Mouse (Mus musculus) layer of hippocampus, adult 18-20 months (tissue): ENCODE measurements around the gene Cwc25. TPM values are rescaled to one million over a fixed set of nuclear protein-coding genes. Genes with fewer than 3 reads are reported as not detected.
A peak's percentile ranks its signal among the peaks of the same experiment; 100 is the strongest.

Experiments
- DNase-seq, 2 experiments: peaks; one replicate each; pipeline ENCODE4 v3.0.0; 2022; ENCODE audit warnings: low spot score in 2 of 2
- long read RNA-seq: library from polyadenylated mRNA; stranded (forward); transcript quantifications from one replicate; pipeline ENCODE4 v2.0.0, GENCODE M21; 2021
- total RNA-seq, 2 experiments: library from RNA; stranded (reverse); gene quantifications; 2 replicates each; pipeline ENCODE4 v1.2.3; 2021

The Cwc25 gene
- 10 to 100 TPM; 18.6 to 23.2 TPM for total RNA-seq
- long read RNA-seq, transcript Cwc25-201 (10 exons, 3,105 nt): major isoform, 26 of 34 reads
- long read RNA-seq, partial matches to known transcripts: 4 of 34 reads
- long read RNA-seq, other reads (novel, unspliced or antisense): 4 of 34 reads

- peak; percentile 95 to 98 for DNase-seq
These were observed at the start of gene Cwc25 for GRCm38 (mm10) chr11:97766154-97766881. TSS of gene Cwc25 (minus strand) at chr11:97766556.

GRCm38 (mm10) chr11:97815736-97816135, 49.4 kb upstream of the Cwc25 start:
- no peak for DNase-seq

GRCm38 (mm10) chr11:97813746-97814515, 47.6 kb upstream of the Cwc25 start:
- no peak for DNase-seq

DNA sequence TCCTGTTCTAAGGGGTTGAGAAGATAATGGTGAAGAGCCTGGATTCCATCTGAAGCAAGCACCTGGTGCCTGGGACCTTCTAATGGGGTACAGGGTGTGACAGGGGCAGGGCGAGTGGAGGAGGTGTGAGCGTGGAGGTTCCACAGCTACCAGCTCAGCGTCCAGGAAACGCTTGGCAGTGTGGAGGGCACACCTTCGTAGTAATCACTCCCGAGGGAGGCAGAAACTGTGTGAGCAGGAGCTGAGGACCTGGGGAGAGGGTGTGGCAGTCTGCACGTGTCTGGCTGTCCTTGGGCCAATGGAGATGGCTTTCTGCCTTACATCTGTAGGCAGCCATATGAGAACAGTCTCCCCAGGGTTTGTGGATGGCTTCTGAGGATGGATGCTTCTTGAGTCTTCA, 46.7 kb upstream of the Cwc25 start:
- DNase-seq: no peak

DNA sequence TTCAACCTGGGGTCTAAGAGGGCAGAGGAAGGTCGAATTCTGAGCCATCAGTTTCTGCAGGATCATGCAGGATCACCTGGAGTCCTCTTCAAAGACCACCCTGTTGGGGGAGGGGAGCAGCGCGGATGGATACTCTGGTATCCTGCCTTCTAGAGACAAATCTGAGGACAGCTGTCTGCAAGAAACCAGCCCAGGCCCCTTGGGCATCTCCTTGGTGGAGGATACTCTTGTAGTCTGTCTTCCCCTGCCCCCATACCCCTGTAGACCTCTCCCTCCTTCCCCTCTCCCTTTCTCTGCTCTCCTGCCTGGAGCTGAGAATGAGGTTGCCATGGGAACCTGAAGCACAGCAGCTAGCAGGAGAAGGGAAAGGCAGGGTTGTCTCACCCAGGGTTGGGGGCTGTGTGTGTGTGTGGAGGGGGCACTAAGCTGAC, 46.1 kb upstream of the Cwc25 start:
- DNase-seq: peak; percentile 54 to 56

GRCm38 (mm10) chr11:97811569-97812362, 45.4 kb upstream of the Cwc25 start:
- no peak for DNase-seq

GRCm38 (mm10) chr11:97810970-97811369, 44.6 kb upstream of the Cwc25 start:
- DNase-seq: no peak

DNA sequence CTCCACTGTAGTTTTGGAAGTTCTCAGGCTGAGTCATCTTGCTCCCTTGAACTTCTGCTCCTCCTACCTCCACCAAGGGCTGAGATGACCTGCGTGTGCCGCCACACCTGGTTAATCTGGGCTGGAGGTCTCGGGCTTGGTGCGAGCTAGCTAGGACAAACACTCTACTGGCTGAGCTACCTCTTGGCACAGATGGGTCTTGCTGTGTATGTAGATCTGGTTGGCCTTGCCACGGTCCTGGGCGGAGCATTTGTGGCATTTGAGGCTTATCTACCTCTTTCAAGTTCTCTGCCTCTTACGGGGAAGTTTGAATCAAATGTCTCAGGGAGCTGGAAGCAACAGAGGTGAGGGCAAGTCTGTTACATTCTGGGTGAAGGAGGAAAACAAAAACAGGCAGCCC, 44.0 kb upstream of the Cwc25 start:
- no peak for DNase-seq

DNA sequence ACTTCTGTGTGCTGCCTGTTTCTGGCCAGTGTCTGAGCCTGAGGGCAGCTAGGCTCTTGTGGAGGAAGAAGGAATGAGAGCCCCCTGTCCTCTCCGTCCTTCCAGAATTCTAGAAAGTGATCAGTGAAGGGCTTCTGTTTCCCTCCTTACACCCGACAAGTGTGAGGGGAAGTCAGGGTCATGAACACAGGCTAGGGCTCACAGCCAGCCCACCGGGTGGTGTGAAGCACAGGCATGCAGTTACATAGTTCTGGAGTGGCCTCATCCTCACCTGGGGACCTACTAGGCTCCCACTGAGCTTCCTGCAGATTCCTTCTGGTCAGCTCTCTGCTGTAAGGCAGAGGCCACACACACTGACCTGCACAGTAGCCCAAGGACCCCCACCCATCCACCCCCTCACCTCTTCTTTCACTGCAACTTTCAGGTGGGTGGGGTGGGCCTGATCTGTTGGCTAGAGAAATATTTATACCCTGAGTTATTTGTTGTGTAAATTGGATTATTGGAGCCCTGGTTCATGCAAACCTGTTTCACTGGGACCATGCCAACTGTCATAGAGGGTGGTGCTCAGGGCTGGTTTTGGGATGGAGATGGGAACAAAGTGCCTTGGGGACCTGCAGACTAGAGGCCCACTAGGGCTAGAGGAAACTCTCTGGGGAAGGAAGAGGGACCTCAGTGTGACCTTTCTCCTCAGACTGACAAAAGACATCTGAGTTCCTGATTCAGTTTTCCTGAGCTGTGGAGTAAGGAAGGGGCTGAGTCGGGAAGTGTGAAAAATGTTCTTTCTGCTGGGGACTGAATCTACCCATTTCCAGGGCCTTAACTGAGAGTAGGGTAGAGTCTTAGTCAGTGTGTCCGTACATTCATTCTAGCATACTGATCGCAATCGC, 43.1 kb upstream of the Cwc25 start:
- no peak for DNase-seq

- DNase-seq: no peak
These were observed 42.4 kb upstream of the Cwc25 start for GRCm38 (mm10) chr11:97808621-97809234.

- DNase-seq: no peak
These were observed 41.7 kb upstream of the Cwc25 start for GRCm38 (mm10) chr11:97808093-97808492.

GRCm38 (mm10) chr11:97807626-97808025, 41.3 kb upstream of the Cwc25 start:
- no peak for DNase-seq

DNA sequence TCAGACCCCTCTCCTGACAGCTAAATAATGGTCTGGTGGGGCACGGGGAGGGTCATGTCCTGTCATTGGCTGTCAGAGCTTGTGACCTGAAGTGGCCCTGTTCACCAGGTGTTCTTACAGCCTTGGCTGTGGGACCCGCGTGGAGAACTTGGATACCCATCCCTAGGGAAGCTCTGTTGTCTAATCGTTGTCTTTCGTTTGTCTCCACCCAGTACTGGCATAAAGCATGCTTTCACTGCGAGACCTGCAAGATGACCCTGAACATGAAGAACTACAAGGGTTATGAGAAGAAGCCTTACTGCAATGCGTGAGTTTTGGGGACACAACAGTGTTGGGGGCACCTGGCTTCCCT, 40.2 kb upstream of the Cwc25 start:
- no peak for DNase-seq

DNA sequence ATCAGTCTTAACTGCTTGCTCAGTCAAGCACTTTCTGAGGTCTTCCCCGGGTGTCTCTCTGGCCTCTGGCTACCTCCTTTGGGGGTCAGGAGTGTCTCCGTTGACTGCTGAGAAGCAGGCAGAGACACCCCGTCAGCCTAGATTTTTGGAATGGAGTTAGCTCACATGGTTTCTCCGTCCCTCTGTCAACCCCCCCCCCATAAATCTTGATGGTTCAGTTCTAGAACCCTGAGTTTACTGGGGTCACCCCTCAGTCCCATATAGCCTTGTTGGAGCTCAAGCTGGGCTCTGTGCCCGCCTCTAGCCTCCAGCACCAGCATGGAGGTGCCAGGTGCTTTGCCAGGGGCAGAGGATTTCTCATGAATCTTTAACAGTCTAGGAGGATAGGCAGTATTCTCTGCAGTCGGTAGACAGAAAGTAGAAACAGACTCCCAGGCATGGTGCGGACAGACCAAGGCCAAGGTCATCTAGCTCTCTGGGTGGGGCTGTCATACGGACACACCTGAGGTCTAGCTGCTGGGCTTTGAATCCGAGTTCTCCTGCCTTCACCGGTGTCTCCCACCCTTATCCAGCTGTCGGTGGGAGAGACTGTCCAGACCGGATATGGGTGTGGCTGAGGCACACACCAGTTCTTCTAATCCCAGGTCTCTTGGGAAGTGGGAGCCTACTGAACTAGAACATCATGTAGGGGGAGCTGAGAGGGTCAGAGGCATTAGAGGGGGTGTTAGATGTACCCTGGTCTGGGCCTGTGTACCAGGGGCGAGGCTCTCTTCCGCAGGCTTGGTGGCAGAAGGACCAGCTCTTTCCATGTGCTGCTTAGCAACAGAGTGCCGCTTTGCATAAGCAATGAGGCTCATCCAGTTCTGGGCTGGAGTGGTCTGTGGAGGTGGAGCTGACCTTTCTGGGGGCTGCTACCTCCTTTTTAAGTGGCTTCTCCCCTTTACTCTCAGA, 39.6 kb upstream of the Cwc25 start:
- DNase-seq: no peak

DNA sequence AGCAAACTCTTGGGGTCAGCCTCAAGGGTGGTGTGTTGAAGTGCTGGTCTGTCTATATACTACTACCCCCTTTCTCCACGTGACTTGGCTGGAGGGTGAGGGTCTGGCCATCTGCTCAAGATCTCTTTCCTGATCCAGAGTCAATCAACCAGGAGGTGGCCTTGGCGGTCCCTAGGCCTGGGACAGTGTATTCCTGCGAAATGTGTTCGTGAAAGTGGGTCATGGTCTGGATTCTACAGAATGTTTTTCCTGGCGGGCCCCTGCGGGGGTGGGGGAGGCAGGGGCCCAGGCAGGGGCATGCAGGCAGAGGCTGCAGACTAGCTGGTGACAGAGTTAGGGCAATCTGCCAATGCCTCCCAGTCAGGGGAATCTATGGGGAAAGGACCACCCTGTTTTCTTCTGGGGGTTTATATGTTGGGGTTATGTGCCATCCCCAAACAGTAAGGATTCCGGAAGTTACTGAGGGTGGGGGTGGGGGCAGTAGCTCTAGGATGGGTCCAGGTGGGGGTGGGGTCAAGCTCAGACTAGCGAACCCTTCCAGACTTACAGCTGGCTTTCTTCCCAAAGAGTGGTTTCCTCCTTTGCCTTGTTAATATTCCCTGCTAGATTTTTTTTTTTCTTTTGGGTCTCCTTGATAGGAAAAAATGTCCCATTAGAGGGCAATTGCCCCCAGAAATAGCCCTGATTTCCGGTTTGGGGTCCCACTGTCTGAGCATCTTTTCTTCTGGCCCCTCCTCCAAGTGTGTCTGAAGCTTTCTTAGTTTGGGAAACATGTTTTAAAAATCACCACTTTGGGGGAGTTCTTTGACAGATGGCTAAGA, 38.7 kb upstream of the Cwc25 start:
- no peak for DNase-seq

DNA sequence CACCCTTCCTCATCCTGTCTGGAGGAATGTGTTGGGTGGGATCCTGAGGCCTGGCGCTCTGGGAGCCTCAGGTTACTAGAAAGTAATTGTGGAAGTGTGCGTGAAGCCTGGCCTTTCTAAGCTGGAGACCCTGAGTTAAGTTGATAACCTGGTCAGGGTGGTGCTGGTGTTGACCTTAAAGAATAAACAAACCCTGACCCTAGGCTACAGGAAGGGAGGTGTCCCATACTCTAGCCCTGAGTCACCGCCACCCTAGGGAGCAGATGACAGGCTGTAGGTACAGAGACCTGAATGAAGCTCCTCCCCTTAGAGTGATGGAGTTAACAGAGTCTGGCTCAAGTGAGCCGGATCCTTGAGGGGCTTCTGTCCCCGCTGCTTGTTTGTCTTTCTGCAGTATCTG, 37.5 kb upstream of the Cwc25 start:
- DNase-seq: no peak

DNA sequence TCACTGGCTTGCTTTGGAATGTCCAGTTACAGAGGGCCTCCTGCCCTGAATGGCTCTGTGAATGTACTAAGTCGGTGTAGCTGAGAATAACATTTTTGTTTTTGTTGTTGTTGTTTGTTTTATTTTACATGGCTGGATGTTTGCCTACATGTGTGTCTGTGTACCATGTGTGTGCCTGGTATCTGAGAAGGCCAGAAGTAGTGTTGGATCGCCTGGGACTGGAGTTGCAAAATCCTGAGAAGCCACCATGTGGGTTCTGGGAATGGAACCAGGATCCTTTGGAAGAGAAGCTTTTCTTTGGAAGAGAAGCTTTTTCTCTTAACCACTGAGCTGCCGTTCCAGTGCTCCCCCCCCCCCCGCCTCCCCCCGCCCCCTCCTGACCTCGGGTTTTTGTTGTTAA, 36.1 kb upstream of the Cwc25 start:
- DNase-seq: no peak

DNA sequence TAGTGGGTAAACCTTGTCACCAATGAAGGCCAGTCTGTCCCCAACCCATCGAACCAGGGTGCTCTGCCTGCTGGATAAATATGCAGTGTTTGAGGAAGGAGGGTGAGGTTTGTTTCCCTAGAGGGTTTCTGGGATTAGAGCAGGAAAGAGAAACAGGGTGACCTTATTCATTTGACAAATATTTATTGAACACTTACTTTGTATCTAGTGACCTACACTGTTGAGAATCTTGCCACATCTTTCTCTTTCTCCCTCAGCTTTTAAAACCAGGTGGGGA, 35.8 kb upstream of the Cwc25 start:
- no peak for DNase-seq
